Mouse (Mus musculus) CD4-positive naive resting alpha-beta T cell, adult 57 days (primary cell): ENCODE results near the gene Efna2. TPM values are rescaled to one million over a fixed set of nuclear protein-coding genes. Genes with fewer than 3 reads are reported as not detected.

ENCODE experiments used
- total RNA-seq: library from RNA; stranded (reverse); gene quantifications from one replicate; pipeline ENCODE4 v1.2.4, GENCODE M21; 2023

Efna2 gene
- total RNA-seq = 0.35 TPM

DNA sequence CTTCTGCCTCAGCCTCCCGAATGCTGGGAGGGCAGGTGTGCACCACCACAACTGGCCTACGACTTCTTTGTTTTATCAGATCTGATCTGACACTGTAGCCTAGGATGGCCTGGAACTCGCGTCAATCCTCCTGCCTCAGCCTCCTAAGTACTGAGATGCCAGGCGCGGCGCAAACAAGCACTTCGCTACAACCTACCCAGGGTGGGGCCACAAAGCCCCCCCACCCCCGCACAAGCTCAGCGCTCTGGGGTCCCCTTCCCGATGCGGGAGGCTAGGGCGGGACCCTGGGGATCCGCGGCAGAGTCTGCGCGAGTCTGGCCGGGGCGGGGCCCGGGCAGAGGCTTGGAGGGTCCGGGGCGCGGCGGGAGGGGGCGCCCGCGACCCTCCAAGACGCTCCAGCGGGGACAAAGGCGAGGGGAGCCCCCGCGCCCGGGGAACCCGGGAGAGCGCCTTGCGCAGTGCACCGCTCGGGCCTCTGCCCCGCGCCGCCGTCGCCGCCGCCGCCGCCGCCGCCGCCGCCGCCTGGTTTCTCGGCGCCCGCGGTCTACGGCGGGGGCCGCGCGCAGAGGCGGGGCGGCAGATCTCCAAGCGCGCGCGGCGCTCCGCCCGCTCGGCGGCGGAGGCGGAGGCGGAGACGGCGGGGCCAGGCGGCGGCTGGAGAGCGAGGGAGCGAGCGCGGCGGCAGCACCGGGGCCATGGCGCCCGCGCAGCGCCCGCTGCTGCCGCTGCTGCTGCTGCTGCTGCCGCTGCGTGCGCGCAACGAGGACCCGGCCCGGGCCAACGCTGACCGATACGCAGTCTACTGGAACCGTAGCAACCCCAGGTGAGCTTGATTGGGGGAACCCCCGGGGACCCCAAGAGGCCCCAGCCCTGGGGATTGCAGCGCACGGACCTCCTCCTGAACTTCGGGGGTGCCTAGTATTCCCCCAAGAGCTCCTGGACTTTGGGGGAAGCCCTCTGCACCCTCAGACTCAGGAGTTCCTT lies at the start of gene Efna2:
Efna2 (plus strand) TSS at position 415 of the 984 bp plus-strand sequence.

DNA sequence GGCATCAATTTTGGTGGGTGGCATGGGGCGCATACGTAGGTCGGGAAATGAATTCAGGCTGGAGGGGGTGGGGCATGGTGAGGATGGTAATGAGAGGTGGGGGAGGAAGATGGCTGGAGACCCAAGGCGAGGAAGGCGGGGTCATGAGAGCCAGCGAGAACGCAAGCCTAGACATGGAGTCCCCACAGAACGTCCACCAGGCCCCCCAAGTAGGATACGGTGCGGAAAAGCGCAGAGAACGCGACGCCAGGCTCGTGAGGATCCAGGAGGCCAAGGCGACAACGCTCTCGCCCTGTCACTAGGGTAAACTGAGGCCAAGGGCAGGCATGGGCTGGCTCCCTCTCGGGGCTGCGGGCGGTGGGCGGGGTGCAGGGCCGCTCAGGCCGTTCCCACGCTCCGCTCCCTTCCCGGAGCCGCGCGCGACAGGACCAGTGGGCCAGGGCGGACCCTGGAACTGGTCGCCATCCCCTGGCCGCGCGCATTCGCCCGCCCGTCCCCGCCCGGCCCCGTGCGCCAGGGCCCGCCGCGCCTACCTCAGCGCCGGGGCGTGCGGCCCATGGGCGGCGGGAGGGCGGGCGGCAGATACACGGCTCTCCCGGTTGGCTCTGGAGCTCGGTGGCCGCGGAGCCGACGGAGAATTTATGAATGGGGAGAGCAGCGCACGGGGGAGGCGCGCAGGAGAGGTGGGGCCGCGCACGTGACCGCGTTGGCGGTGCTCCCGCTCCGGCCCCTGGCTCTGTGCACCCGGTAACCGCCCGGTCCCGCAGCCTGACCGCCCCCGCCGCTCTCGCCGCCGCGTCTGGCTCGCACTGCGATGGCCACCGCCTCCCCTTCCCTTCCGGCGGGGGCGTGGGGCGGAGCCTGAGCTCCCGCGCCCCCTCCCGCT lies 40.5 kb upstream of the Efna2 start, which contains the start of gene Atp5d:
Atp5d (plus strand) TSS at position 80 of the 886 bp plus-strand sequence.

DNA sequence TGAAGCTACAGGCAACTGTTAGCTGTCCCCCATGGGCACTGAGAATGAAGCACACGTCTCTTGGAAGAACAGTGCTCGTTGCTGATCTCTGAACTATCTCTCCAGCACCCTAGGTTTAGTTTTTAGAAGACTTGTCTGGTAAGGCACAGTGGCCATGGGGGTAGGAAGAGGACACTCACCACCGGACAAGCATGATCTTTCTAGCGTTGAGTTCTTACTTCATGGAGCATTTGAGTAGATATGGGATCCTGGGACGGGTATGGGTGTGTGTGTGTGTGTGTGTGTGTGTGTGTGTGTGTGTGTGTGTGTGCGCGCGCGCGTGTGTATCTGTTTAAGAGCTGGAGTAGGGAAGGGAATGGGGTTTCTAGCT lies 38.6 kb upstream of the Efna2 start, which contains the start of gene Cbarp:
Cbarp (minus strand) TSS at position 170 of the 370 bp plus-strand sequence.

DNA sequence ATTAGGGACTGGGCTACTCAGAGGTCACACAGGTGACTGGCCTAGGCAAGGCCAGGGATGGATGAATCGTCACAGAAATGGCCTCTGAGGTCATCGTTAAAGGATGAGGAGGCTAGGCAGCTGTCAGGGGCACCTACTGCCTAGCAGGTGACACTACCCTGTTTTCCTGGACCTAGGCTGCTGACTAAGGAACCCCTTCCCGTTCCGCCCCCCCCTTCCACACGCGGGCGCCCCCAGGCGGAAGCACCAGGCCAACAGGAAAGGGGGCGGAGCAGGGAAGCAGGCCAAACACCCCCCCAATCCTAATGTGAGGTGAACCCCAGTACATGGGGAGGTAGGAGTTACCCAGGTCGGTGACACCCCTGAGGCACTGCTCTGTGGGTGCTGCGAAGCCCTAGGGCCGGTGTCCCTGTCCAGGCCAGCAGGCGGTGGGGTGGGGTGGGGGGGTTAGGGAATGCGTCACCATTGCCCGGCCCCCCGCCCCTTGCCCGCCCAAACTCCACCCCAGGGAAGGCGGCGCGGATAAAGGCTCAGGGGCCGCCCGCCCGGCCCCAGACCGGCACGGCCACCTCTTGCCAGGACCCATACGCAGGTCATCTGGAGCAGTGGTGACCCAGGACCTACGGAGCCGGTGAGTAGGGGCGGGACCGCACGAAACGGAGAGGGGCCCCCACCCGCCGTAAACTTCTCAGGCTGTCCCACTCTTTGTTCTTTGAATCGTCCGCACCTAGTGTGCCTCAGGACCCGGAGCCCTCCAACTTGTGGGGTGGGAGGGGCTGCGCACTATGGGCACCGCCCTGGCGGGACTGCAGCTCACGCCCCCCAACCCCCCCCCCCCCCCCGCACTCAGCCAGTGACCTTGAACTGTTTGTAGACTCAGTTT lies 31.3 kb upstream of the Efna2 start, which contains the start of gene Midn:
Midn (plus strand) TSS at position 554 of the 883 bp plus-strand sequence.

DNA sequence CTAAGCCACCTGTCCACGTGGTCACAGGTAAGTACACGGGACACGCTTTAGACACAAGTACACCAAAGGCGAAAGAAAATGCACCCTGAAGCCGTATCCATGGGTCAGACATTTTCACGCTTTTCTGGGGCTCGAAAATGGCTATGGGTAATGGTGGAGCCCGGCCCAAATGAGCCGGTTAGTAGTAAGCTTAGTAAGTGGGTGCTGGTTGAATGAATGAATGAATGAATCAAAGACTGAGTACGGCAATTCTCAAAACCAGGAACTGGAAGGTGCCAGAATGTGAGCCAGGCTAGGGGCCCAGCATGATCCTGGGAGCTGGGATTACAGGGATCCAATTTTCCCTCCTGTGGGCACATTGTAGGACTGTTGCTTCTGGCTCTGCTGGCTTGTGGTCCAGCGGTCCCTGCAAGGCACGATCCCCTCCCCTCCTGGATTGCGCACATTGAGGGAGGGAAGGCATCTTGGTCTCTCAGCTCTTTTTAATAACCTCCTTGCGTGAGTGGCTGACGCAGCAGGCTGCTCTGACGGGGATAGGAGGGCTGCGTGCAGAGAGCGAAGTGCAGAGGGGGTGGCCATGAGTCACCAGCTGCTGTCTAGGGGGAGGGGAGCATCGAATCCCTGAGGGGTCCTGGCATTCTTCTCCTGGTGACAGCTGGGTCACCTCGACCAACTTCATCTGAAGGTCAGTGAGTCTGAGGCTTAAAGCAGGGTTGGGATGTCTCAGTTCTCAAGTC lies 13.7 kb upstream of the Efna2 start, which contains the start of gene Cirbp:
Cirbp (plus strand) TSS at position 594 of the 737 bp plus-strand sequence.

DNA sequence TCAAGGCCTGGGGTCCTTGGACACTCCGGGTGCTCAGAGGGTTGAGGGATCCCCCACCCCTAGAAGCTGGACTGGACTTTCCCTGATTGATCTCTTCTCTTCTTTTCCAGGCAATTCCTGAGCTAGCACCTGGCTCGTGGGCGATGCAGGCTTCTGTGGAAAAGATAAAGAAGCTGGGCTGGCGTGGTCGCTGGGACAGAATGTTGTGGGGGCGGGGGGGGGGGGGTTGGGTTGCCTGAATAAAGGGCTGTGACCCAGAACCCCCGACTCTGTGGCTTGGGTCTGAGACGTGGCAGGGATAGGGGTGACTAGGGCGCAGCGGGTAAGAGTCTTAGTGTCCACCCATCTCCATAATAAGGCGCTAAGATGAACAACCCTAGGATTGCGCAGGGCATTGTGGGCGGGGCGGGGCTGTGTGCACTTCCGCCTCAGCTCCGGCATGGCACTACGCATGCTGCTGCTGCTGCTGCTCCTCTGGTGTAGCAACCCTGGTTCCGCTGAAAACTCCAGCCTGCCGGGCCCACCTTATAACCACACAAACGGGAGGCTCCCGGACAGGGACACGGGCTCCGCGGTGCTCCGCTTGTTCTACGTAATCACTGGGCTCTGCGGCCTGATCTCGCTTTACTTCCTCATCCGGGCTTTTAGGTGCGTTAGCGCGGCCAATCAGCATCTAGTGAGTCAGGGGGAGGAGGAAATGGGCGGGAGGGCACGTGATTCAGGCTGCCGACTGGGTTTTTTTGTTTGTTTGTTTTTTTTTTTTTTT lies 6.6 kb upstream of the Efna2 start, which contains the start of gene 1600002K03Rik:
1600002K03Rik (plus strand) TSS at position 418 of the 766 bp plus-strand sequence.

DNA sequence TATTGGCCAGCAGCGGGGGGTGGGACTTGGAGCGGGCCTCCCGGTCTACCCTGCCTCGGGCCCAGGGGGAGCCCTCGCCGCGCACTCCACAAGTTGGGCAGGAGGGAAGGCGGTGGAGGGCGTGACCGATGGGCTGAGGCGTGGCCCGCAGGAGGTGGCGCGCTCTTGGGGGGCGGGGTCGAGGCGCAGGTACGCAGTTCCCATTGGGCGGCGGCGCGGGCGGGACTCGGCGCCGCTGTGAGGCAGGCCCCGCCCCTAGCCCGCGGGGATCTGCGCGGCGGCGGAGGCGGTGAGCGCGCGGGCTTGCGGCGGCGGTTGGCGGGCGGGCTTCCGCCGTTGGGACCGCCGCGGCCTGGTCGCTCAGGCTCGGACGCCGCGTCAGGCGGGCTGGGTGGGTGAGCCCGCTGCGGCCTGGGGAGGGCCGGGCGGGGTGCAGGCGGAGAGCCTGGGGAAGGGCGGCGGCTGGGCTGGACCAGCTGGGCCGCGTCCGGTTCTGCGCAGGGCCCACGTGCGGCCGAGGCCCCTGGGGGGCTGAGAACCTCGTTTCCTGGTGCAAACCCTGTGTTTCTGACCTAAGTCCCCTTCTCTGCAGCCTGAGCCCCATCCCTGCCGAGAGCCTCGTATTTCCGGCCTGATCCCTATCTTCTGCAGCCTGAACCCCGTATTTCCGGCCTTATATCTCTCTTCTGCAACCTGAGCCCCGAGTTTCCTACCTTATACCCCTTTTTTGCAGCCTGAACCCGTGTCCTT lies 47.3 kb downstream of the Efna2 start, which contains the start of gene Mum1:
Mum1 (plus strand) TSS at position 19 of the 750 bp plus-strand sequence.

Other genes starting within 250 kb of the Efna2 start
- 48.5 TPM for gene Wdr18, start 219.3 kb upstream of the Efna2 start, total RNA-seq
- gene Grin3b, start 208.8 kb upstream of the Efna2 start, total RNA-seq = 0.68 TPM
- 158 TPM for gene Tmem259, start 195.2 kb upstream of the Efna2 start, total RNA-seq
- 442 TPM for gene Cnn2, start 190.9 kb upstream of the Efna2 start, total RNA-seq
- 80.3 TPM for gene Abca7, start 183.0 kb upstream of the Efna2 start, total RNA-seq
- gene Arhgap45, start 162.8 kb upstream of the Efna2 start, total RNA-seq = 901 TPM
- 75.3 TPM for gene Polr2e, start 139.7 kb upstream of the Efna2 start, total RNA-seq
- 154 TPM for gene Gpx4, start 132.3 kb upstream of the Efna2 start, total RNA-seq
- gene Sbno2, start 73.9 kb upstream of the Efna2 start, total RNA-seq = 103 TPM
- gene Stk11, start 63.7 kb upstream of the Efna2 start, total RNA-seq = 140 TPM
- gene Atp5d, start 40.9 kb upstream of the Efna2 start, total RNA-seq = 168 TPM
- 38.2 TPM for gene Cbarp, start 38.6 kb upstream of the Efna2 start, total RNA-seq
- 101 TPM for gene Midn, start 31.2 kb upstream of the Efna2 start, total RNA-seq
- gene Cirbp, start 13.5 kb upstream of the Efna2 start, total RNA-seq = 178 TPM
- gene 1600002K03Rik, start 6.5 kb upstream of the Efna2 start, total RNA-seq = 11.6 TPM
- 75.4 TPM for gene Mum1, start 47.0 kb downstream of the Efna2 start, total RNA-seq
- 95.8 TPM for gene Ndufs7, start 69.6 kb downstream of the Efna2 start, total RNA-seq
- not detected for gene Gamt, start 81.5 kb downstream of the Efna2 start, total RNA-seq
- gene Dazap1, start 82.0 kb downstream of the Efna2 start, total RNA-seq = 170 TPM
- gene Rps15, start 113.0 kb downstream of the Efna2 start, total RNA-seq = 3,730 TPM
- not detected for gene Apc2, start 116.5 kb downstream of the Efna2 start, total RNA-seq
- 26.2 TPM for gene 2310011J03Rik, start 141.1 kb downstream of the Efna2 start, total RNA-seq
- gene Pcsk4, start 150.0 kb downstream of the Efna2 start, total RNA-seq = 1.5 TPM
- gene Reep6, start 150.5 kb downstream of the Efna2 start, total RNA-seq = not detected
- not detected for gene Adamtsl5, start 168.9 kb downstream of the Efna2 start, total RNA-seq
- gene Plk5, start 177.0 kb downstream of the Efna2 start, total RNA-seq = not detected
- 10.8 TPM for gene Mex3d, start 208.2 kb downstream of the Efna2 start, total RNA-seq
- 108 TPM for gene Mbd3, start 220.1 kb downstream of the Efna2 start, total RNA-seq
- gene Uqcr11, start 227.3 kb downstream of the Efna2 start, total RNA-seq = 54.4 TPM